In the genomic region with DNA sequence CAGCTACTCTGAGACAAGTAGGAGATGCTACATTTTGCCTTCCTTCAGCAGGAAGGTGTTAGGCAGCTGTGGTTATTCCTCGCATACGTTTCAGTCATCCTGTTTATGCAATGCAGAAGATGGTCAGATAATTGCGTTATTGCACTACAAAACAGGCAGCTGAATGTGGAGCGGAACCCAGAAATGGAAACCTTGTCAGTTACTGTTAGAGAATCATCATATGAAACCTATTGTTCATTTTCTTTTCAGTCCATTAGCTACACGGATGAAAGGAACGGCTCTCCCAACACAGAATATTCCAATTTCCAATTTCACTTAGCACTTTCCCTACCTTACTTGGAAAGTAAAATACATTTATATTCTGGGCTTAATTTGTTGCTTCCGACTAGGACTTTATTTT, we compare ENCODE assay signal across 20 mouse cellular contexts.
"Had no signal": no experiment of that assay in that cellular context is flagged by ENCODE, and none has a peak within 500 bp of the region (broad histone marks: within the 10 kb centered on the region; RNA-seq: fewer than 3 reads in every experiment).

No protein-coding gene starts in this region.

- H3K4me1 ChIP-seq: heart, embryonic 13.5 days; heart, embryonic 15.5 days; hindbrain, embryonic 13.5 days; hindbrain, embryonic 15.5 days; limb, embryonic 15.5 days; liver, embryonic 12.5 days had no signal

- DNase-seq: forebrain, postnatal 0 days; gastrocnemius, postnatal 14 days; gastrocnemius, postnatal 36 days; heart, adult 18-20 months; kidney, adult 11 months; kidney, adult 8-10 months; kidney, postnatal 10 days; kidney, postnatal 25 days; kidney, postnatal 4 days had no signal

- ATAC-seq: forebrain, postnatal 0 days; hindbrain, postnatal 0 days; intestine, embryonic 16.5 days; liver, embryonic 12.5 days had no signal

- H3K27ac ChIP-seq: heart, embryonic 13.5 days; heart, embryonic 15.5 days; hindbrain, embryonic 13.5 days; hindbrain, embryonic 15.5 days; hindbrain, postnatal 0 days; layer of hippocampus, adult 2 months; left cerebral cortex, adult 2 months; limb, embryonic 13.5 days; limb, embryonic 15.5 days; liver, embryonic 12.5 days had no signal

- H3K27me3 ChIP-seq: heart, embryonic 13.5 days; heart, embryonic 15.5 days; hindbrain, embryonic 13.5 days; hindbrain, embryonic 15.5 days; limb, embryonic 13.5 days; limb, embryonic 15.5 days; liver, embryonic 12.5 days had no signal

- H3K36me3 ChIP-seq: heart, embryonic 13.5 days; heart, embryonic 15.5 days; hindbrain, embryonic 13.5 days; hindbrain, embryonic 15.5 days; limb, embryonic 13.5 days; limb, embryonic 15.5 days; liver, embryonic 12.5 days had no signal

- H3K9me3 ChIP-seq: heart, embryonic 15.5 days; hindbrain, embryonic 15.5 days; limb, embryonic 15.5 days had no signal

- H3K4me3 ChIP-seq: heart, embryonic 13.5 days; heart, embryonic 15.5 days; hindbrain, embryonic 13.5 days; hindbrain, embryonic 15.5 days; layer of hippocampus, adult 2 months; left cerebral cortex, adult 2 months; limb, embryonic 13.5 days; limb, embryonic 15.5 days; liver, embryonic 12.5 days had no signal
